Mouse (Mus musculus): ENCODE measurements at regions not wholly inside any gene's neighbourhood (a gene's known extent, or its start where the extent isn't known, plus 50 kb on each side); places are given as distances from the start of the nearest gene placed in this dataset.
A peak's percentile ranks its signal among the peaks of the same experiment; 100 is the strongest.
"Not testable (repeated sequence)": the region's sequence is repeated elsewhere in the genome, so short reads cannot be mapped to it uniquely, and the experiment has no call there.

DNA sequence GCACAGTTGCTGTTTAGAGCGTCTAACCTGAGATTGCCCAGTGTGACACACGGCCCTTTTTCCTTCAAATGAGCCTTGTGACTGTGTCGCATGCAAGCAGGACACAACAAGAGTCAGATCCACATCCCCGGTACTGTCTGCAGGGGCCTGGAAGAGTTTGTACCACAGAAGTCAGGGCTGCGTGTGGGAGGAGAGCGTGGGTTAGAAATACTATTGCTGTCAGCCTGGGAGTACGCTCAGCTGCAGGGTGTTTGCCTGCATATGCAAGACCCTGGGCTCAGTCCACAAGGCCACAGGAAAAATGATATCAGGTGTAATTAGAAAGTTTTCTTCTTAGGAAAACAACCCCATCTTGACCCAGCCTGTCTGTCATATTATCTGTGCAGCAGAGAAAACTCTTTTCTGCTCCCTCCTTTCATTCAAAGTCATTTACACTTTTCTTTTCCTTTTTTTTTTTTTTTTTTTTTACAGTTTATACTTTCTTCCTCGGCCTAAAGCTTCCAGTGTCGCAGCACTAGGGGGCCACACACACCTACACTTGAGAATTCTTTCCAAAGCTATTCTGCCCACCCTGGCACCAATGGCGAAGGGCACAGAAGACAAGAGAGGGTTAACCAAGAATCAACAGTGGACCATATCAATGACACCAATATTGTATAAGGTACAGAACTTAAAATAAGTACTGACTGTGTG, 168.3 kb downstream of the Cdca7 start:
- H3K27me3 ChIP-seq (replicated peaks): no peaks in the 10 kb centered on the region
- no peak overlapping the region for H3K4me3 ChIP-seq
- H3K4me2 ChIP-seq: no peak overlapping the region
- H3K4me1 ChIP-seq (replicated peaks): peaks cover 13% of the 10 kb centered on the region
- H3K36me3 ChIP-seq: no peaks in the 10 kb centered on the region
- 0 out of 2 replicates have a peak, but pooled peaks cover 2% of the 10 kb centered on the region for H3K9me3 ChIP-seq (replicated peaks)
- WGBS: 77% methylated on average over 10 of the region's 10 CpGs
- ATAC-seq (ENCODE audit: insufficient number of reproducible peaks, low FRiP score): no peak
- no peak overlapping the region for H3K27ac ChIP-seq (ENCODE audit: poor library complexity, severe bottlenecking)
- H3K9ac ChIP-seq: no peak overlapping the region

DNA sequence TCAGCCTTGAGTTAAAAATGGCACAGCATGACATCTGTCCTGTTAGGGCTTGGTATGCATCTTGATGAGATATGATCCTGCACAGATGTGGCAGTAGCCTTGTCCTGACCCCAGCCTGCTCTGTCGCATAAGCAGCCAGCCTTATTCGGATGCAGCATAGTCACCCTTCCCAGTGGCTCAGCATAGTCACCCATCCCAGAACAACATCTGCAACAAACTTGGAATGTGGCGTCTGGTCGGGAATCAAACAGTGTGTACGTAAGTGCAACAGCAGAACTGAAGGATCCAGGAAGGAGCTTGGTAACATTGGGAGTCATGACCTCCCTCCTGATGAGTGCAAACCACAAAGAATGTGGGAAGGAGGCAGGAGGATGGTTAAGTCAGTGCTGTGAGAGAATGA, 171.7 kb downstream of the Cdca7 start:
- 63% methylated on average over 5 of the region's 5 CpGs for WGBS
- H3K9ac ChIP-seq: no peak overlapping the region

DNA sequence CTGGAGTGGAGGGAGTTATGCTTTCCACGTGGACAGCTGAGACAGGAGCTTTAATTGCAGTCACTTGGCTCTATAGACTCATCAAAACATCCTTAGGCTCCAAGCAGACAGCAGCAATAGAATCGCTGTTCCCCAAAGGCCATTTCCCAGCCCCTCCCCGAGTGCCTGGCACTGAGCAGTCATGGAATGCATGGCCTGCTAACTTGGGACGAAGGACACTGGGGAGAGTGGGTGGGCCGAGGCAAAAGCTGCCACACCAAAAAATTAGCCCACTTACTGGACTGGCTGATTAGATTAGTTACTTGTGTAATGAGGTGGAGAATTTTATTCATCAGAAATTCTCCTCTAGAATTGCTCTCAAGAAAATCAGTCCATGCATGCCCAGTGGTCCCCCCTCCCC, 172.3 kb downstream of the Cdca7 start:
- no peaks in the 10 kb centered on the region for H3K36me3 ChIP-seq
- H3K27me3 ChIP-seq (replicated peaks): no peaks in the 10 kb centered on the region
- H3K9me3 ChIP-seq (replicated peaks): no peaks in the 10 kb centered on the region
- H3K9ac ChIP-seq: no peak overlapping the region
- no peak for ATAC-seq (ENCODE audit: insufficient number of reproducible peaks, low FRiP score)
- H3K4me1 ChIP-seq (replicated peaks): peaks cover 13% of the 10 kb centered on the region
- 37% methylated on average over 5 of the region's 5 CpGs for WGBS
- H3K27ac ChIP-seq (ENCODE audit: poor library complexity, severe bottlenecking): no peak overlapping the region
- no peak overlapping the region for H3K4me2 ChIP-seq
- no peak overlapping the region for H3K4me3 ChIP-seq

More for the DNA sequence above, 171.7 kb downstream of the Cdca7 start:
- H3K4me2 ChIP-seq: no peak overlapping the region
- no peak overlapping the region for H3K4me3 ChIP-seq
- no peak overlapping the region for H3K27ac ChIP-seq (ENCODE audit: poor library complexity, severe bottlenecking)
- H3K27me3 ChIP-seq (replicated peaks): no peaks in the 10 kb centered on the region
- peaks cover 13% of the 10 kb centered on the region for H3K4me1 ChIP-seq (replicated peaks)
- no peaks in the 10 kb centered on the region for H3K9me3 ChIP-seq (replicated peaks)
- no peak for ATAC-seq (ENCODE audit: insufficient number of reproducible peaks, low FRiP score)
- H3K36me3 ChIP-seq: no peaks in the 10 kb centered on the region

DNA sequence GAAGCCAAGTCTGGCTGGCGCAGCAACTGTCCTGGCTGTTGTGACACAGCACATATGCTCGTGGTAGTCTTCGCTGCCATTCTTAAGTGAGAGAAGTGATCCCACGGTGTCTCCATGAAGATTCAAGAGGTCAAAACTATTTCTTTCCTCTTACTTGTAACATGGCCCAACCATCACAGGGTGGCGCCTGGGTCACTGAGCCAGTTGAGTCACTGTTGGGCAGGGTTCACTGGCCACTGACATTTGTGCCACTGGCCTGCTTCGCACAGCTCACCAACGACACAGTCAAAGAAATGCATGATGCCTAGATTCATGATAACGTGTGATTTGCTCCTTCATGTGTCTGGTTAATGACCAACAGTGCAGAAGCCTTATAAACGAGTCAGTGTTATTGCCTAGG, 179.9 kb downstream of the Cdca7 start:
- no peaks in the 10 kb centered on the region for H3K27me3 ChIP-seq (replicated peaks)

DNA sequence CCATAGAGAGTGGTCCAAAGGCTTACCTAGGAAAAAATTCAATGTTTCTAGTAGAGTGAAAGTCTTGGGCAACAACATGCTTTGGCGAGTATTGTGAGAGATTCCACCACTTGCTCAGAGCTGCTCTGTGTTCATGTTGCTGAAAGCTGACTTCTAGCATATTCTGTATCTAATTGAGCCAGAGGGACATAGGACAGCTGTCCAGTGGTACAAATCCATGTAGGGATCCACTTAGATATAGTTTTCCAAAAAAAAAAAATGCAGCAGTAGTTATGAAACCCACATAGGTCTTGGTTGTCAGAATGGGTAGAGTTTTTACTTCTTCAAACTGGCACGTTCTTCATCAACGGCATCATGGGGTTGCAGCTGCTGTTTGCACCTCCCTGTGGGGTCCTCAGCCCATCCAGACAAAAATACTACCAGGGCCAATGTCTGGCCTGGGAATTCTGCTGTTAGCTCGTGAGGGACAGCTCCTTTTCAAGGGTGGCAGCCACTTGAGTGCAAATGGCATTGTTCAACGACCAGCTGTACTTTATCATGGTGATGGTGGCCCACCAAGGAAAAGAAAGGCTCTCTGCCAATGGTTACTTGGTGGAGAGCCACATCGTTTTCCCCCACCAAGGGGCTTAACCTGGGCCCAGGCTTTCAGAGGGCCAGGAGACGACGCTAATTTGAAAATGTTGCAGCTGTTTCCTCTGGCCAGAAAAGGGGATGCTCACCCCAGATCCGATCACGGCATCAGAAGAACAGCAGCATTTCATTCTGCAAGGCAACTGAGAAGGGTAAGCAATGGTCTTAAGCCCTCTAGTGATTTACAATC, 181.4 kb downstream of the Cdca7 start:
- H3K4me2 ChIP-seq: no peak overlapping the region
- H3K27me3 ChIP-seq (replicated peaks): no peaks in the 10 kb centered on the region
- H3K36me3 ChIP-seq: no peaks in the 10 kb centered on the region
- 65% methylated on average over 10 of the region's 10 CpGs for WGBS
- H3K4me1 ChIP-seq (replicated peaks): no peaks in the 10 kb centered on the region
- no peak overlapping the region for H3K27ac ChIP-seq (ENCODE audit: poor library complexity, severe bottlenecking)
- no peak overlapping the region for H3K4me3 ChIP-seq
- H3K9me3 ChIP-seq (replicated peaks): no peaks in the 10 kb centered on the region; the same call in 1 of the 2 replicates
- ATAC-seq (ENCODE audit: insufficient number of reproducible peaks, low FRiP score): no peak
- H3K9ac ChIP-seq: no peak overlapping the region

More for the DNA sequence above, 179.9 kb downstream of the Cdca7 start:
- ATAC-seq (ENCODE audit: insufficient number of reproducible peaks, low FRiP score): no peak
- Histone ChIP-seq H3K9ac (no peak overlapping the region), H3K27ac (ENCODE audit: poor library complexity, severe bottlenecking) (no peak overlapping the region), H3K4me3 (no peak overlapping the region), H3K4me2 (no peak overlapping the region), H3K9me3 (replicated peaks) (no peaks in the 10 kb centered on the region), H3K4me1 (replicated peaks) (no peaks in the 10 kb centered on the region), H3K36me3 (no peaks in the 10 kb centered on the region)
- 70% methylated on average over 9 of the region's 9 CpGs for WGBS

DNA sequence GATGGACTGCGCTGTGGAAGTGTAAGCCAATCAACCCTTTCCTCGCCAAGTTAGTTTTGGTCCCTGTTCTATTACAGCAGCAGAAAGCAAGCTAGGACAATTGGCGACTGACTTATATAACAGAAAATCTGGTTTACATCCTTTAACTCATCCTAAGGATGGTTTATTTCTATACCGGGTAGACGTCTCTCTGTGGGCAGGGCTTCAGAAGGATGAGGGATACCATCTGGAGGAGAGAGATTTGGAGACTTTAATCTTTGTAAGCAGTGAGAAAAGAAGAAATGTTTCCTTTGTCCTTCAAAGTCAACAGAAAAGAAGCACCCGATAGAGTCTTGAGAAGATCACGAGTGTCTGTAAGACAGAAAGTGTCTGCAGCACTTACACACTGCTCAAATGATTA, 186.4 kb downstream of the Cdca7 start:
- no peak overlapping the region for H3K27ac ChIP-seq (ENCODE audit: poor library complexity, severe bottlenecking)
- WGBS: 74% methylated on average over 7 of the region's 7 CpGs
- H3K9me3 ChIP-seq (replicated peaks): no peaks in the 10 kb centered on the region; the same call in 1 of the 2 replicates
- H3K4me2 ChIP-seq: no peak overlapping the region
- H3K9ac ChIP-seq: no peak overlapping the region
- no peak overlapping the region for H3K4me3 ChIP-seq
- no peaks in the 10 kb centered on the region for H3K36me3 ChIP-seq
- ATAC-seq (ENCODE audit: insufficient number of reproducible peaks, low FRiP score): no peak
- H3K27me3 ChIP-seq (replicated peaks): no peaks in the 10 kb centered on the region
- no peaks in the 10 kb centered on the region for H3K4me1 ChIP-seq (replicated peaks)

DNA sequence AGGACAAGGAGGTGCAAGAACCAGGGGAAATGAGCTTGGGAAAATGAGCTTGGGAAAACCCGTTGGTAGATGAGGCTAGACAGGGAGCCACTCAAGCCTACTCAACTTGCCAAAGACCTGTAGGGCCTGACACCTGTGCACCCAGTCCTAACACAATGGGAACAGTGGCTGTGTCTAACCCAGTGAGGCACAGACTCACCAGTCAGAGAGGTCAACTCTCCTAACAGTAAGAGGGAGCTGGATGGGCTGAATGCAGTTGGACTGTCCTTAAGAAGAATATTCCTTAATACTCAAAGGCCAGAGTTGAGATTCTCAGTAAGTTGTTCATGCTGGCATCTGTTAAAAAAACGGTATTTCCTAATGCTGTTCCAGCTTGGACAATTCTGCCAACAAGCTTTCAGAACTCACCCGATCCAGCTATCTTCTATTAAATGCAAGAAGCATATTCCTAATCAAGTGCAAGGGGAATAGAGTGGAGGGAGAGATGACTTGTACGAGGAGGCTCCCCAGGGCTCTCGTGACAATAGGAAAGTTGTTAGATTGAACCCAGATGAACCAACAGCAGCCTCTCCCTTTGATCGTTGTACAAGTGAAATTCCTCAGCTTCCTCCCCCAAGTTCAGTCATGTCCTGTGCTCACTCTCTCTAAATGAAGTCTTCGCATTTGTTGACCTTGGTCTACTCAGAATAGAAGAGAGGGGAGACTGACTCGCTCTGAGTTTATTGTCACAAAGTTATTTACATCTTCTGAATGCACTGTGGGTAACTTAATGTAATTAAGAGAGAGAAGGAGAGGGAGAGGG, 187.2 kb downstream of the Cdca7 start:
- 58% methylated on average over 8 of the region's 8 CpGs for WGBS

DNA sequence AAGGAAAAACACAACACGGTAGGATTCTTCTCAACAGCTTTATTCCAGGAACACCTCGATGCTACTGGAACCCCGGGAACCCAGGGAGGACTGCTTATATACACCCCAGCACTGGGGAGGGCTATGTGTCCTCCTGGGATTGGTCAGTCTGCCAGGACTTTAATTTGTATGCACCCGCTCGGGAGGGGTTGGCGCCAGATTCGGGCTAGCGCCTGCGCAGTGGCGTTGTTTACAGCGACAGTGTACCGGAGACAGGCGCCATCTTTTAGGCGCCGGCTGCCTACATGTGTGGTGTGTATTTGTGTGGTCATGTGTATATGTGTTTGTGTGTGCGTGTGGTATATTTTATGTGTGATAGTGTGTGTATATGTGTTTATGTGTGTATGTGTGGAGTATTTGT, 191.4 kb downstream of the Cdca7 start:
- H3K9ac ChIP-seq; ATAC-seq (ENCODE audit: insufficient number of reproducible peaks, low FRiP score); H3K4me2 ChIP-seq; H3K27ac ChIP-seq (ENCODE audit: poor library complexity, severe bottlenecking); H3K4me1 ChIP-seq (replicated peaks); H3K9me3 ChIP-seq (replicated peaks); H3K27me3 ChIP-seq (replicated peaks); H3K4me3 ChIP-seq; H3K36me3 ChIP-seq: not testable (repeated sequence)
- WGBS: 90% methylated on average over 16 of the region's 16 CpGs

More for the DNA sequence above, 187.2 kb downstream of the Cdca7 start:
- ATAC-seq (ENCODE audit: insufficient number of reproducible peaks, low FRiP score): no peak
- Histone ChIP-seq H3K27me3 (replicated peaks) (no peaks in the 10 kb centered on the region), H3K36me3 (no peaks in the 10 kb centered on the region), H3K4me3 (no peak overlapping the region), H3K4me2 (no peak overlapping the region), H3K4me1 (replicated peaks) (no peaks in the 10 kb centered on the region), H3K9ac (no peak overlapping the region), H3K27ac (ENCODE audit: poor library complexity, severe bottlenecking) (no peak overlapping the region), H3K9me3 (replicated peaks) (no peaks in the 10 kb centered on the region; the same call in 1 of the 2 replicates)

DNA sequence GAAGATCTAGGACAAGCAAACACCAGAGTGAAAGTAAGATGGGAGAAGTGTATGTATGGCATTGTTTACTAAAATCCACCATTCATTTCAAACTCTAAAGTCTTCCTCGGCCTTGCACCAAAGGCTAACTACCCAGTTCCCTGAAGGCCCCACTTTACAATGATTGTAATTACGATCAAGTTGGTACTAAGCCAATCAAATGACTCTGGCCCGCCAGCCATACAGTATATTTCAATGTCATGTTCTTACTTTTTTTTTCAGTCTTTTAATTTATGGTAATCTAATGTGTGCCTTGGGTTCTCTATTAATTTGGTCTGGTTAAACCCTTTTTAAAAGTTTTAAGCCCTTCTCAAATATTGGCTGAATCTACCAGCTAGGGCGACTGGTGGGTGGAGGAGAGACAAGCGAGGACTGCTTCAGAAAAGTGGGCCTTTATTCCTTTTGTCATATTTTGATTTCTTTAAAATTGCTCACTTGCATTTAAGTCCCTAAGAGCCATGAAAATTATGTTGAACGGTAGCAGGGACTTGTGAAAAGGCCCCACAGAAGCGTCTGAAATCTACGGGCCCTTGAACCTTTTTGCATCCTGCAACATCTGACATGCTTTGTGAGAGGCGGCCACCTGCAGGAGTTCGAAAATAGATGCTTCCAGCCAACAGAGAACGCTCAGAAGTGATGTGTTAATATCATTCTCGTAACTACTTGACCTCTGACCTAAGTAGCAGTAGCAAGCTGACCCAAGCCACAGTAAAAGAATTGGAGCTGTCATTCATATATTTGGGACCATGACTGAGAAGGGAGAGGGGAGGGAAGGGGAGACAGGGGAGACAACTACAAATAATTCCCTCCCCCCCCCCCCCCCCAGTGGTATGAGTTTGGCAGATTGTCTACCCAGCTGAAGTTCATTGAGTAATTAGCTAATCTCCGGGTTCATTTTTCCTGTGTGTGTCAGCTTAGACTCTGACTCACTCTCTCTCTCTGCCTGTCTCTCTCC, 197.2 kb downstream of the Cdca7 start:
- H3K4me2 ChIP-seq: no peak overlapping the region
- 54% methylated on average over 13 of the region's 13 CpGs for whole genome bisulfite sequencing
- H3K4me3 ChIP-seq: no peak overlapping the region
- no peaks in the 10 kb centered on the region for H3K9me3 ChIP-seq (replicated peaks)
- no peak overlapping the region for H3K27ac ChIP-seq (ENCODE audit: poor library complexity, severe bottlenecking)
- no peaks in the 10 kb centered on the region for H3K27me3 ChIP-seq (replicated peaks)
- H3K36me3 ChIP-seq: no peaks in the 10 kb centered on the region
- H3K4me1 ChIP-seq (replicated peaks): peaks cover 18% of the 10 kb centered on the region
- H3K9ac ChIP-seq: no peak overlapping the region
- ATAC-seq (ENCODE audit: insufficient number of reproducible peaks, low FRiP score): no peak

DNA sequence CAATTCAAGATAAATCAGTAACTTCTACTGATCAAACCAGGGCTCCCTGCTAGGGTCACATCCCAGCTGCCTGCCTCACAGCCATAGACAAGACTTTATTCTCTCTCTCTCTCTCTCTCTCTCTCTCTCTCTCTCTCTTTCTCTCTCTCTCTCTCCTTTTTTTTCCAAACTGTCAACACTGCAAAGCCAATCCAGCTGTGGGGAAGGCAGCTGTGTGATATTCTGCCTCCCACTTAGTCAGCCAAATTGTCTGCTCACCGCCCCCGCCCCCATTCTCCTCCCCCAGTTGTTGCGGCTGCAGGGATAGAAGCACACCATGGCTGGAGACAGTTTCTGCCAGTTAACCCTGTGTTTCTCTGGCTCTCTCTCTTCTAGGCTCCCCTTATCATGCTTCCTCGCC, 198.3 kb downstream of the Cdca7 start:
- Histone ChIP-seq H3K27me3 (replicated peaks) (no peaks in the 10 kb centered on the region), H3K9me3 (replicated peaks) (no peaks in the 10 kb centered on the region), H3K4me1 (replicated peaks) (peaks cover 18% of the 10 kb centered on the region), H3K36me3 (no peaks in the 10 kb centered on the region), H3K27ac (ENCODE audit: poor library complexity, severe bottlenecking) (no peak overlapping the region), H3K9ac (no peak overlapping the region), H3K4me2 (peak overlapping the region; percentile 33; the same call in 1 of the 2 replicates), H3K4me3 (no peak overlapping the region)
- 10% methylated on average over 4 of the region's 4 CpGs for WGBS
- 0 out of 2 replicates have a peak, but pooled peaks have one; percentile 25 for ATAC-seq (ENCODE audit: insufficient number of reproducible peaks, low FRiP score)

Data from heart, embryonic 12.5 days (tissue).